Mouse (Mus musculus): ENCODE data around the gene Slc31a1. TPM values are rescaled to one million over a fixed set of nuclear protein-coding genes. Genes with fewer than 3 reads are reported as not detected.

Gene Slc31a1
- total RNA-seq, 2 experiments from 2014 or later = 79.7 to 82.3 TPM

DNA sequence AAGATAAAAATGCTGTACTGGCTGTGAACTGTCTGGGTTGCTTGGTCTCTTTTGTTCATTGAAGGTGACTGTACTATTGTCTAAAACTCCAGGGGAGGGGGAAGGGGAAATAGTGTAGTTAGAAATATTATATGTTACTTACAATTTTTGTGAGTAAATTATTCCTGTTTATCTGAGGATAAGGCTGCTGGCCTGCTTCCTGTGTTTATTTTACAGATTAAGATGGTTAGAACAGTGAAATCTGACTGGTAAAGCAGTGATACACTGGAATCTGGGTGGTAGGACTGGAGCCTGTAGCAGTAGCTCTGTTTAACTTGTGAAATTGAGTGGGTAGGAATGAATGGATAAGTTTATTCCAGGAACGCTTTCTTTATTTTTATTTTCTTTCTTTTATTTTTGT, 1.5 kb downstream of the Slc31a1 start:
- DNase-seq (ENCODE audit: low spot score in 2 of 2) = no peak

DNA sequence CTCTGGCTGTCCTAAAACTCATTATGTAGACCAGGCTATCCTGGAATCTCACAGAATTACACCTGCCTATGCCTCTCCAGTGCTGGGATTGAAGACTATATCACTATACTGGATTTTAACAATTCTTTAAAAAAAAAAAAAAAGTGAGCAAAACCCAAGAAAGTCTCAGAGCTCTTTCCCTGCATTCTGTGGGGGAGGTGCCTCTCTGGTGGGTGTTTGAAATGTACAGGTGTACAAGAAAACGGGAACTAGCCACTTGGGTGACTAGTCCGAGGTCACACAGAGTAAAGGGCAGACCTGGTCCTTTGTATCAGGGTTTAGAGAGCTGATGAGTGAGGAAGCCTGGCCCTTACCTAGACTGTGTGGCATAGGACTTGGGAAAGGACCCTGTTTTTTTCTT, 1.9 kb downstream of the Slc31a1 start:
- no peak for DNase-seq (ENCODE audit: low spot score in 2 of 2)

DNA sequence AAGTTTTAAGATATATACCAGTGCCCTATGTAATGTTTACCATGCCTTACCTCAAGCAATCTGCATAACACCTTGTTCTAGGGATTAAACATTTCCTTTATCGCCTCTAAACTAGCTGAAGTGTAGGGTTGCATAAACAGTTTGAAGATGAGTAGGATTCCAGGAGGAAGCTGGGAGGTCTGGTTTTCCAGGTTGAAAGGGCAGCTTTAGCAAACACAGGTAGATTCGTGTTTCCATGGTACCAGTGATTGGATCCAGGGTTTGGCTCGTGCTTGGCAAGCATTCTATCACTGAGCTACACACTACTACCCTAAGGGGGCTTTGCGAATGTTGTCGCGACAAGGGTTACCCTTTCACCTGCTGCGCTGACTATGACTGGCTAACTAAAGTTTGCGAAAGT, 3.8 kb downstream of the Slc31a1 start:
- no peak for DNase-seq (ENCODE audit: low spot score in 2 of 2)

DNA sequence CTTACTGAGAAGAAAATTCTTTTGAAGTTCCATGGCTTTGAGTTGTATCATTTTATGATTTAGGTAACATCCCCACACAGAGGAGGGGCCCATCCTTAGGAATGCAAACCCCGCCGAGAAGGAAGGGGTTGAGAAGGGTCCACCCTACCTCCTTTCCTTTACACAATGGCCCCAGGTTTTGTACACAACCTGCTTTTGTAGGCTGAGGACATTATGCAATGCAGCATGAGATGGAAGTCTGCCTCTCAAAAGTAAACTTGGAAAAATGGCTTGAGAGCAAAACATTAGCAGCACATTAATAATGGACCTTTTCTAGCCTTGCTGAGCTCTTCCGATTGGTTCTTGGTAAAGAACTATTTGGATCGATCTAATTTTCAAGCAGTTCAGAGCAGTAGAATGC, 5.8 kb downstream of the Slc31a1 start:
- no peak for DNase-seq (ENCODE audit: low spot score in 2 of 2)

DNA sequence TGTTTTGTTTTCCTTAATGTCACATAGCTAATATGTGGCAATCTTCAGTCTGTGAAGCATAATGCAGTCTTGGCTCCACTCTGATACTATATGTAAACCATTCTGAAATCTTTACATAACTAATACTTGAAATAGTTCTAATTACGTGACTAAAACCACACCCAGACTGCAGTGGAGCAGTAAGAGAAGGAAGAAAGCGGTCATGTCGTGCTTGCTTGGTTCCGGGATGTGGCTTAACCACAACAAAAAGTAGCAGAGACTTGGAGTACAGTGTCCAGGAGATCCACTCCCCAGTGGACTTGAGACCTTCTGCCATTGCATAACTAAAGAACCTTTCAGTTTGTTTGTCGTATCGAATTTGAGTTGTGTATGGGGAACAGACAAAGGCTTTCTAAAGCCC, 7.1 kb downstream of the Slc31a1 start:
- DNase-seq (ENCODE audit: low spot score in 2 of 2) = no peak

DNA sequence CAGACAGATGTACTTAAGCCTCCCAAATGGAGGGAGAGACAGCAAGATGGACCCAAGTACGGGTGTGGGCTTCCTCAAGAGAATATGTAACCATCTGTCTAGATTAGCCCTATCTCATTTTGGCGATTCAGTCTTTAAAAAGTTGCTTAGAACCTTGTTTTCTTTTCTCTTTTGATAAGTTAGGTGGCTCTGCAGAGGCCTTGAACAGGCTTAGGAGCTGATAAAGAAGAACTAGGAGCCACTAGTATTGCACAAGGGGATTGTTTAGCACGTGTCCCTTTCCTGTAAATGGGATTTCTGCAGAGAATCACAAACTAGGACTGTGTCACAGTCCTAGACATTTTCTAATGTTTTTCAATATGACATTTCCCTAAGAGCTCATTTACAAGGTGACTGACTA, 8.6 kb downstream of the Slc31a1 start:
- no peak for DNase-seq (ENCODE audit: low spot score in 2 of 2)

DNA sequence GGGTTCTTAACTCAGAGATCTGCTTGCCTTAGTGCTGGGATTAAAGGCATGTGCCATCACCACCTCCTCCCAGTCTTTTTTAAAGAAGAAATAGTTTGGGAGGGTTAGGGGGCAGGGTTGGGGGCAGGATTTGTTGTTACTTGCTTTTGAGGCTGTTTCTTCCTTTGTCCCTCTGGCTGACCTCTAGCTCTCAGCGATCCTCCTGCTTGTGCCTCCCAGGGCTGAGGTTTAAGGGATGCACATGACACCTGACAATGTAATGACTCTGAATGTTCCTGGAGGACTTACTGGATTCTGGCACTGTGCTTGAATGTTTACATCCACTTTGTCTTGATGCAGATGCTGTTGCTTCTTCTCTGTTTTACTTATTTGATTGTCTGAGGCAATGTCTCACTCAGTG, 11.9 kb downstream of the Slc31a1 start:
- no peak for DNase-seq (ENCODE audit: low spot score in 2 of 2)

DNA sequence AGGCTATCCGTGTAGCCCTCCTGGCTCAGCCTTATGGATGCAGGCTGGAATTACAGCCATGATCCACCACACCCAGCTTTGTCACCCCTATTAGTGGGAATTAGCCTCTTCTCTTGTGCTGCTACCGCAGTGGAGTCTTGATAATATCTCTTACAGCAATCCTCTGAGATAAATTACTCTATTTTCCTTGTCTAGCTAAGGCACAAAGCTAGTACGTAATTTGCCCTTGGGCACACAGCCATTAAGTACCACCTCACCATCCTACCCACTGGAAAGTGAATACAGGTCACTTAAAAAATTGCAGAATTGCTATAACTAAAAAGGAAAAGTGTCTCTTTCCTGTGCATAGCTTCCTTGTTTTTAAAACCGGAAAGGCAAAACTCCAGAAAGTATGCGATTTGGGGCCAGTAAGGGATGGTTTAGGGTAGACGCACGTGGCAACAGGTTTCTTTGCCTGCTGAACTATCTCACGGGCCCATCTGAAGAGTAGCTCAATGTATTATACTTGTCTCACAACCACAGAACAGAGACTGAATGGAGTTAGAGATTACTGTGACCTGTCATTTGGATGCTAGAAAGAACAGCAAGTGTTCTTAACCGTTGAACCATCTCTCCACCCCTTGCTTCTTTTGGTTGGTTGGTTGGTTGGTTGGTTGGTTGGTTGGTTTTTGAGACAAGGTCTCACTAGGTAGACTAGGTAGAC, 12.4 kb downstream of the Slc31a1 start:
- DNase-seq (ENCODE audit: low spot score in 2 of 2) = no peak

DNA sequence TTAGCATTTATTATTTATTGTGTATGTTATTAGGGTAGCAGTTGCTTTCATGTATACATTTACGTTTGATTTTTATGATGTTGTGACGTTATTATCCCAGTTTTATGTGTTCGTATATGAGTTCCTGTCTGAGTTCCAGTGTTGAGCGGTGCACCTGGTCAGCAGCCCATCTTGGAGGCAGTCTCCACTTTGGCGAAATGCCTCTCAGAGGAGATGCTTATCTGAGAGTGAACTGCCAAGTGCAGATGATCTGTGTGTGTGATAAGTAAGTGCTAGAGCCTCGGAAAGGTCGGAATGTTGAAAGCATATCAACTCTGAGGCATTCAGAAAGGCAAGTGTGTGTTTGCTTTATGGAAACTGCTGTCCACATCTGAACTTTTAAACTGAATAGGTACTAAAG, 13.1 kb downstream of the Slc31a1 start:
- DNase-seq (ENCODE audit: low spot score in 2 of 2) = no peak

DNA sequence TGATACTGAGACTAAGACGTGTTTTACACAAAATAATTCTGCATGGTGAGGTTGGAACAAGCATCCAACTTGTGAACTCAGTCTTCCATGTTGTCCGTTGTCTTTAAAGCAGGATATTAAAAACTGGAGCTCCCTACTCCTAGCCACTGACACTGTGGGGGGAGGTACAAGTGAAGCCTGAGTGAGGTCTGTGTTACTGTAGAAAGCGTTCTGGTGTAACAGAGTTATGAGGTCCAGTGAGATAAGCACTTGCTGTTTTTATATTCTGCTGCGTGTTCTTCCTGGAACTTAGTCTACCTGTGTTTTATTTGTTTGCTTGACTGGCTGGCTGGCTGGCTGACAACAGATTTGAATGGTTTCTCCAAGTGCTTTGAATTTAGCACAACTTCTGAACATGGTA, 13.8 kb downstream of the Slc31a1 start:
- DNase-seq (ENCODE audit: low spot score in 2 of 2) = no peak

DNA sequence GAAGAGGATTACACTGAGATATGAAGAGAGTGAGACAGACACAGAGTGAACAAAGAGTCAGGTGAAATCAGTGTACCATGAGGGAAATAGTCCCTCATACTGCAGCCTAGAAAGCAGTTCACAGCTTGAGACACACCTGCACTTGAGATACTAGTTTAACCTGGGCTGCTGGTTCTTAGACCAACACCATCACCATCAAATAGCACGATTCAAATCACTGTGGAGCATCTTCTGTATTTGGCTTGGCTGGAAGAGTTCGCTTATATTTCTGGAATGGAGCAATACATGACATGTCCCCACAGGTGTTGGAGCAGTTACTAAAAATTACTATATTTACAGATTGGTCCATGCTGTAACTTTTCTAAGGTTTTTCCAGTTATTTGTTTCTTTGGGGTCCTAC, 15.6 kb downstream of the Slc31a1 start:
- DNase-seq (ENCODE audit: low spot score in 2 of 2) = no peak

DNA sequence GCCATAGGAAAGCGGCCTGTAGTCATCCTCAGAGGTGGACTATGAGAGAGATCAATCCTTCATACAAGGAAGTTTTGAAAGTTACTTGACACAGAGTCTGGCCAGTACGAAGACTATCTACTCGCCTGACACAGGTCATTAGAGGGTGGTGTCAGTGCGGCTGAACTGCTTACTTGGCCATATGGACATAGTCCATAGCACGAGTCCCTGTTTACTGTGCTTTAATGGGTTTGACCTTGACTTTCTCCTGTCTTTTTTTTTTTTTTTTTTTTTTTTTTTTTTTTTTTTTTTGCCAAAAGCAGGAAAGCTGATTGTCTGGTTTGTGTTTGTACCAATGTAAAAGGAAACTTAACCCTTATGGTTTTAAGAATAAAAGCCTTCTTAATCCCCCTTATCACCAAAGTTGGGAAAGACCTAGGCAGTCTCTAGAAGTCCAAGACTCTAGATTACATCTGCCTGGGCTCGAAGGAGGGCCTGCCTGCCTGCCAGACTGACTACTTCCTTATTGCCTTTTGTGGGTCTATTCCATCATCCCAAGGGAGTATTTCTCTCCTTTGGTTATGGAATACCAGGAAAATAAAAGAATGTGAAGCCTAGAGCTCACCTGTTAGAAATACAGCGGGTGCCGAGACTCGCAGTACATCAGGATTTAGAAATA, 19.3 kb downstream of the Slc31a1 start:
- DNase-seq (ENCODE audit: low spot score in 2 of 2) = no peak

DNA sequence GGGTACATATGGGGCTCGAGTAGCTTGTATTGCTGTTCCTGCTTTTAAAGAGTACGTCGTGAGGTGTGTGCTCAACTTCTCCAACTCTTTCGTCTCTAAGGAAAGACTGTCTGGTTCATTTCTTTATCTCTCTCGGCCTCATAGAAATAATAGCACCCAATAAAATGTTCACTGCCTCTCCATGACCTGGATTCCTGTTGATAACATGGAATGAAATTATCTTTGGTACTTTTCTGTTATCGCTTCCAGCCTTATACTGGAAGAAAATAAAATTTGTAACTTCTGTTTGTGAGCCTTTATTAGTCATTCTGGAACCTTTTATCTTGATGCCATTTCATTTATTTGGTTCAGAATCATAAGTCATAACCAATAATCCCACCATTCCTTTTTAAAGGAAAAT, 22.7 kb downstream of the Slc31a1 start:
- no peak for DNase-seq (ENCODE audit: low spot score in 2 of 2)

DNA sequence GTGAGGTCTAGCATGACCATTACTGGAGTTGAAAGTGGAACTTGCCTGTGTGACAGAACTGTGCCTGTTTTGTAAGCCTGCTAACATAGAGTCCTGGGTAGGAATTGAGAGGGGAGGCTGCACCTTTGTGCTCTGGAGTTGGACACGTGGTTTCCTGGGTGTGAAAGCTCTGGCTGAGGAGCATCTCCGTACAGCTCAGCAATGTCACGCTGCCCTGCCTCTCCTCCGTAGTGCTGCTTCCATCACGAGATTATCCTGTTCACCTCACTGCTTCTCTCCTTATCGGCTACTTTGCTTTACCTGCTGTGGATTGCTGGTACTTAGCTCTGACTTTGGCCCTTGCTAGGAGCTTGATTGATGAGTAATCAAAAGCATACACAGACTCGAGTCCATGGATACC, 23.2 kb downstream of the Slc31a1 start:
- no peak for DNase-seq (ENCODE audit: low spot score in 2 of 2)

DNA sequence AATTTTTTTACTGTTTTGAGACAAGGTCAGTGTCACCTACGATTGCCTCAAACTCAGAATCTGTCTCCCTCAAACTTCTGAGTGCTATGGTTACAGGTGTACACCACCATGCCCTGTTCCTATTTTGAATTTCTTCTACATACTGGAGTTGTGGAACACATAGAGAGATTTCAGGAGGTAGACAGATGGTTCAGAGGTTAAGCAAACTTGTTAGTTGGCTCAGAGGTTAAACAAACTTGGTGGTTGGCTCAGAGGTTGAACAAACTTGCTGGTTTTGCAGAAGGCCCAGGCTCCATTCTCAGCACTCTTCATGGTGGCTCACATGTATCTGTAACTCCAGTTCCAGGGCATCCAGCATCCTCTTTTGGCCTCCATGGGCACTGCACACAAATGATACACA, 23.6 kb downstream of the Slc31a1 start:
- DNase-seq (ENCODE audit: low spot score in 2 of 2) = no peak

DNA sequence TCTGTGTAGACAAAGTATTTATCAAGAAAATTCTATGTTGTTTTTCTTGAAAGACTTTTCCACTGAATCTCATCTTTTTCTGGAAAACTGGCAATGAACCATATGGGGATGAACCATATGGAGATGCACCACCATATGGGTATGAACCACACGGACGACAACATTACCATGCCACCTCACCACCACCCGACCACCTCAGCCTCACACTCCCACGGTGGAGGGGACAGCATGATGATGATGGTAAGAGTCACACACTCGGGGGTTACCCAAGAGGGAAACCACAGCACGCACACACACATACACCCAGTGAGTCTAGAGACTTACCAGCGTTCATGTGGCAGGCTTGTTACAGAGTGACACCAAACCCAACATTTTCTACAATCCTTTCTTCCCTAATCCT, 24.9 kb downstream of the Slc31a1 start:
- no peak for DNase-seq (ENCODE audit: low spot score in 2 of 2)

DNA sequence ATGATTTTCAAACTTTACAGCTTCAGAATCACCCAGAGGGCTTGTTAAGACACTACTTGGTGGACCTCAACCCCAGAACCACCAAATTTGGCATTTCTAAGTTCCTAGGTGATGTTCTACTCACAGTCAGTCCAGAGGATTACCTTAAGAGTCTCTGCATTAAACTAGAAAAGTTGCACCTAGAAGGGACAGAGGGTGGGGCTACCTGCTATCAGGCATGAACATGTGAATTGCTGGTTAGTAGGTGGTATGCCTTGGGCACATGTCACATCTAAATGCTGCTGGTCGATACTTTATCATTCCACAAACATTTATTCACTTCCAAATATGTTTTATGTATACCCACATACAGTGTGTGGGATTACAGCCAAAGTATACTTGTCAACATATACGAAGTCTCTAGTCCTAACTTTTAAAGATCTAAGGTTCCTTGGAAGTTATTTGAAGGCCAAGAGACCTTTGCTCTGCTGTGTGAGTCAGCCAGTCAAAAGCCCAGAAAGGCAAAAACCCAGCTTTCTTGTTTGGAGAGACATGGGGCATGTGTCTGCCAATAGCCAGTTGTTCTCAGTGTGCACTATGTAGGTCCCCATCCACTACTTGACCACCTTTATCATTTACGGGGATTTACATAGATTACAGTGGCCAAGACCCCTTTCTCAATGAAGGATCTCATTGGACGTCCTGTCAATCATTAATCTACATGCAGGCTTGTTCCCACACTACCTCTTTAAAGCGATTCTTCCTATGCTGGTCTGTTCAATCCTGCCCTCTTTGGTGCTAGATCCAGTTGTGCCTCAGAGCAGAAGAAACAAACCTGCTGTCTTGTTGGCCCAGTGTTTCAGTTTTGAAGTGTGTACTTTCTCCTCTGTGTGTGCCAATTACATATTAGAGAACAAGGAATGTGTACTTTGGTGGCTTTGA, 29.3 kb downstream of the Slc31a1 start:
- DNase-seq (ENCODE audit: low spot score in 2 of 2) = no peak

DNA sequence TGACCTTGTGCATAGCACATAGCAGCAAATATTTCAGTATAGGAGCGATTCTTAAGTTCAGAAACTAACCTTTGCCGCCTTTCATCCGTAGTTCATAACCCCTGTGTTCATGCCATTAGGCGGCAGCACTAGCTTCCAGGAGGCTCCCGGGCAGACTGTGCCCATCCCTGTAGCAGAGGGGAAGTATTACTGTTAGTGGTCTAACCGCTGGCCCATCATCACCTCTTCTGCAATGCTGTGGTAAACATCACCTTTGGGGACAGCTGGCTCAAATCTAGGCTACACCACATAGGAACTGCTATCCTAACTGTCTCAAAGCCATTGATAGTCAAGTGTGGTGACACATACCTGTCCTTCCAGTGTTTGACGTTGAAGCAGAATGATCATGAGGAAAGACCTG, 31.4 kb downstream of the Slc31a1 start:
- DNase-seq (ENCODE audit: low spot score in 2 of 2) = no peak

DNA sequence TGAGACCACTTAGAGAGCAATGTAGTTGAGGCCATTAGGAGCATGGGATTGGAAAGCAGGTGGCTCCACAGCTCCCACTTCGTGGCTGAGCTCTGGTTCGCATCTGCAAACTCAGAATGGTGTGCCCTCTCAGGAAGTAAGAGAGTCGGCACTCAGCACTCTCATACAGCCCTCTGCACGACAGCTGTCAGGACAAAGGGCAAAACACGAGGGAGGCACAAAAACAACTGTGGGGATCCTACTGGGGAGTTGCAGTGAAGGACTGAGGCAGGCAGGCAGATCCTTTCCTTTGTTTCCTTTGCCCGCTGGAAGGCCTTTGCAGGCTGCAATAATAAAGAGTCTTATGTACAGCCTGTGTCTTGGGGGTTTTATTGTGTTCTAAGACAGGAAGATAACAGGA, 32.9 kb downstream of the Slc31a1 start:
- no peak for DNase-seq (ENCODE audit: low spot score in 2 of 2)

DNA sequence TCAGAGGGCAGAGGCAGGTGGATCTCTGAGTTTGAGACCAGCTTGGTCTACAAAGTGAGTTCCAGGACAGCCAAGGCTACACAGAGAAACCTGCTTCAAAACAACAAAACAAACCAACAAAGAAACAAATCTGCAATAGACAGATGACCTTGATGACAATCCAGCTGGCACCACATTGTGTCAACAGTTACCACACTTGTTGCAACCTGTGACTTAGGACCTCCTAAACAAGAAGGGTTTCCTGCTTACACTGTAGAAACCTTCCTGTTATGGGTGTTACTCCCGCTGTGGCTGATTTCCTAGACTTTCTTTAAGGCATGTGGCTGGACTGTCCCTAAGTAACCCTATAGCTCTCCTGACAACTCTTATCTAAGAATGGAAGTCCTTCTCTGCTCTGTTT, 35.3 kb downstream of the Slc31a1 start:
- no peak for DNase-seq (ENCODE audit: low spot score in 2 of 2)

DNA sequence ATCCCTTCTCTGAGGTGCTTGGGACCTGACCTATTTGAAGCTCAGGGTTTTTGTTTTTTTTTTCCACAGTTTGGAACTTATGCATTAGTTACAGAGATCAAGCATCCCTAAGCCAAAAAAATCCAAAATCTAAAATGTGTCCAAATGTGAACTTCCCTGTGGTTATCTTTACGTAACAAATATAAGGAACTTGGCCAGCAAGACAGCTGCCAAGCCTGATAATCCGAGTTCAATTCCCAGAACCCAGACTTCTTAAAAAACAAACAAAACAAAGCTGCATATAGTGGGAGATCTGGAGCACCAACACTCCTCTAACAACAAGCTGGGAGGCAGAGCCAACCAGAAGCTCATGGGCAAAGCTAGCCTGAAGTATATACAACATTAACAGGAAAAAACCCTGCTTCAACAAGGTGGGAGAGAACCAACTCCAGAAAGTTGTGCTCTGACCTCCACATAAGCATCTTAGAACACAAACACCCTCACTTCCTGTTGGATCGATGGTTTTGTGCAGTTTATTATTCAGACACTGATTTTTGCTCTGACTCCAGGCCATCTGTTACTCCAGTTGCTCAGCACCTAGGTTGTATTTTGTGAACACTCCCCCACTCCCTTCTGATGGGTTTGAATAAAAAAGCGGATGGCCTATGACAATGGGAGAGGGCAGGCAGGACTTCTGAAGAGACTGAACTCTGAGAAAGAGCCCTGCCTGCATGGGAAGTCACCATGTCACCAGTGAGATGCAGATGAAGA, 37.3 kb downstream of the Slc31a1 start:
- no peak for DNase-seq (ENCODE audit: low spot score in 2 of 2)
